Mouse (Mus musculus) E14TG2a.4 (cell line): ENCODE measurements at regions not wholly inside any gene's neighbourhood (a gene's known extent, or its start where the extent isn't known, plus 50 kb on each side); places are given as distances from the start of the nearest gene placed in this dataset.

ENCODE experiments used
- CTCF ChIP-seq: conservative IDR thresholded peaks from 2 replicates; pipeline ENCODE4 v1.5.1; 2014; ENCODE audit warnings: low read length
- NANOG ChIP-seq: IDR thresholded peaks from 2 replicates; pipeline ENCODE4 v1.6.1; 2014; ENCODE audit warnings: borderline replicate concordance, low read length, mixed read lengths
- POU5F1 ChIP-seq: IDR thresholded peaks from 2 replicates; pipeline ENCODE4 v1.6.1; 2014; ENCODE audit warnings: low read length, borderline replicate concordance

DNA sequence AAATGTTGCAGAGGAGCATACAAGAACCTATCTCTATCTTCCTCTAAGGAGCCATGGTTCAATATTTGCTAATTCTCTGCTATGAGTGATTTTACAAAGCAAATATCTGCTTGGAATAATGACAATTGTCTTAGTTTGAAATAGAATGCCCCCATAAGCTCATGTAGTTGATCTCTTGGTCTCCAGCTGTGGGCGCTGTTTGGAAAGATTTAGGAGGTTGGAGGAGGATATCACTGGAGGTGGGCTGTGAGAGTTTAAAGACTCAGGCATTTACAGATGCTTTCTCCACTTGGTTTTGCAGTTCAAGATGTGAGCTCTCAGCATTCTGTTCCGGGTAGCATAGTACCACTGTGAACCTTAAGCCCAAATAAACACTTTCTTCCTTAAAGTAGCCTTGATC, 207.3 kb upstream of the Sptlc3 start:
- TF ChIP-seq CTCF, result no peak
- TF ChIP-seq NANOG, result no peak
- no peak for TF ChIP-seq POU5F1
